Mouse (Mus musculus) embryonic facial prominence, embryonic 14.5 days (tissue): ENCODE measurements at regions not wholly inside any gene's neighbourhood (a gene's known extent, or its start where the extent isn't known, plus 50 kb on each side); places are given as distances from the start of the nearest gene placed in this dataset.

Experiments used
- ATAC-seq: fragments of 200-750 bp; cut with Nextera tagmentation; 2 replicates; pipeline ENCODE4 v1.8.0; 2017; ENCODE audit warnings: low read depth, moderate number of reproducible peaks, moderate TSS enrichment
- DNase-seq: peaks from one replicate; pipeline ENCODE4 v3.0.0-alpha.2; 2015; ENCODE audit warnings: low spot score
- H3K27ac ChIP-seq: fragments of 300-500 bp; sonication (generic); replicated peaks from 2 replicates; pipeline ENCODE4 v1.5.1; 2014; ENCODE audit warnings: low read depth, mild to moderate bottlenecking, low read length, moderate library complexity
- H3K27me3 ChIP-seq: fragments of 300-500 bp; sonication (generic); replicated peaks from 2 replicates; pipeline ENCODE4 v1.6.1; 2014; ENCODE audit warnings: low read length; ENCODE audit not compliant: control insufficient read depth, insufficient read depth
- H3K36me3 ChIP-seq: fragments of 300-500 bp; sonication (generic); 2 replicates; pipeline ENCODE4 v1.6.1; 2014; ENCODE audit warnings: low read length, mixed read lengths; ENCODE audit not compliant: control insufficient read depth, insufficient read depth
- H3K4me1 ChIP-seq: fragments of 300-500 bp; sonication (generic); 2 replicates; pipeline ENCODE4 v1.6.1; 2014; ENCODE audit warnings: antibody characterized with exemption, low read length; ENCODE audit not compliant: control insufficient read depth, insufficient read depth
- H3K4me2 ChIP-seq: fragments of 300-500 bp; sonication (generic); 2 replicates; pipeline ENCODE4 v1.6.1; 2014; ENCODE audit warnings: low read depth, mild to moderate bottlenecking, low read length, moderate library complexity, mixed read lengths
- H3K4me3 ChIP-seq: fragments of 300-500 bp; sonication (generic); 2 replicates; pipeline ENCODE4 v1.5.1; 2014; ENCODE audit warnings: low read depth, mild to moderate bottlenecking, low read length
- H3K9ac ChIP-seq: fragments of 300-500 bp; sonication (generic); 2 replicates; pipeline ENCODE4 v1.6.1; 2014; ENCODE audit warnings: low read depth, mild to moderate bottlenecking, low read length, moderate library complexity, mixed read lengths
- H3K9me3 ChIP-seq: fragments of 300-500 bp; sonication (generic); 2 replicates; pipeline ENCODE4 v1.6.1; 2016; ENCODE audit warnings: low read length; ENCODE audit not compliant: control insufficient read depth
- WGBS: fragments of 180-500 bp; shearing (Covaris S2); extraction: QIAGEN DNeasy Blood & Tissue Kit; methylation state at CpG from one replicate; pipeline ENCODE4 v1.1.7; 2014; 5-methylcytosine and 5-hydroxymethylcytosine counted together

DNA sequence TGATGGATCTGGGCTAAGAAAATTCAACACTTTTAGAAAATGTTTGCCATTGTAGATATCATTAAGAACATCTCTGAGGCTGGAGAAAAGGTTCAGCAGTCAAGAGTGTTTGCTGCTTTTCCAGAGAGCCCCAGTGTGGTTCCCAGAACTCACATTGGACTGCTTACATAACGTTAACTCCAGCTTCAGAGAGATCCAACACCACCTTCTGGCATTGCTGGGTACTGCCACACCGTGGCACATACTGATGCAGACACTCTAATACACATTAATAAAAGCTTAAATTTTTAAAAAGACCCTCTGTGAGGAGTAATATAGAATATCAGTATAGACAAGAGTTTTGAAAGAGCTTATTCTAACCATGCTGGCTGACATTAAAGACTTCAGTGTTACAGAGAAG is 313.6 kb upstream of the Zic4 start:
- Histone ChIP-seq H3K4me1 (no peaks in the 10 kb centered on the region), H3K4me3 (no peak overlapping the region), H3K9me3 (no peaks in the 10 kb centered on the region), H3K36me3 (no peaks in the 10 kb centered on the region), H3K9ac (no peak overlapping the region), H3K4me2 (no peak overlapping the region), H3K27ac (no peak overlapping the region), H3K27me3 (no peaks in the 10 kb centered on the region)
- ATAC-seq (no peak), DNase-seq (no peak)
- 39% methylated on average over 2 of the region's 2 CpGs for WGBS

DNA sequence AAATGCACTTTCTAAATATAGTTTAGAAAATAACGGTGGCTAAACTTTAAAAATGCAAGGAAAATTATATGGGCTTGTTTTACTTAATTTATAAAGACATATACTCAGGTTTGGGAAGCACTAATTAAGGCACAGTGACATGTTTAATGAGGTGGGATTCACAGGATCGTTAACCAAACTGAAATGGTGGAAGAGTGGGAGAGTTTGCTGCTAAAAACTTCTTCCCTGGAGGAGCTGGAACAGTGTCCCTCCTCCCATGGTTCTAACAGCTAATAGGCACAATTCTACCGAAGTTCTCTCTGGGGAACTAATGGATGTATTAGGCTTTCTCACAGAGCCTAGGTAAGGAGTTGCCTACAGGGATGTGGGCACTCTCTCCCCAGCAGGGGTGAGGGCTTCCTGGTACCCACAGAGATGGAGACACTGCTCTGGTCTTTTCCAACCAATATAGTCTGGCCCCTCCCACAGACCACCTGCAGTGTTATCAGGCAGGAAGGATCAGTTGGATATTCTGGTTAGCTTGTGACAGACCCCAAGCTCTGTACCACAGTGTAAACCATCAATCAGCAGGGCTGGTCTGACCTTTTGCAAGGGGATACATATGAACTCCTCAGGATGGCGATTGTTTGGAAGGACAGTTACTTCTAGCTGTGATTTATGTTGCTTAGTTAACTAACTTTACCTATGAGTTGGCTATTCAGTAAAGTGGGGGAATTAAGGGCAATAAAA is 309.0 kb upstream of the Zic4 start:
- H3K4me3 ChIP-seq = no peak overlapping the region
- DNase-seq (no peak), ATAC-seq (no peak)
- H3K4me2 ChIP-seq = no peak overlapping the region
- no peaks in the 10 kb centered on the region for H3K9me3 ChIP-seq
- WGBS = 58% methylated on average over 4 of the region's 4 CpGs
- no peaks in the 10 kb centered on the region for H3K27me3 ChIP-seq
- no peaks in the 10 kb centered on the region for H3K4me1 ChIP-seq
- H3K36me3 ChIP-seq = no peaks in the 10 kb centered on the region
- H3K9ac ChIP-seq = no peak overlapping the region
- no peak overlapping the region for H3K27ac ChIP-seq

DNA sequence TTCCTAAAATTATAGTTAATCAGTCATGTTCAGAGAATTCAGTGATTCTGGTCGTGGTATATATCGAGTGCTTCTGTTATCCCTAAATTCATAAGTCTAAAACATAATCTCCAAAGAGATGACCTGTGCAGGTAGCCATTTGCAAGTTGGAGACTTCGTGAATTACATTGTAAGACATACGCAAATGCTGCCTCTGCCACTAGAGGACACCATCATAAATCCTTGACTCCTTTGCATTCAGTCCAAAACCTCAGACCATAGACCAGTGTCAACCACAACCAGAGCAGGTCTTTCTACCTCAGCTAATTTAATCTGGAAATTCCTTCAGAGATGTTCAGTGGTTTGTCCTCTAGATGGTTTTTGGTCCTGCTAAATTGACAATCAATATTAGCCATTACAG is 302.8 kb upstream of the Zic4 start:
- Histone ChIP-seq H3K4me2 (no peak overlapping the region), H3K27me3 (no peaks in the 10 kb centered on the region), H3K36me3 (no peaks in the 10 kb centered on the region), H3K9ac (no peak overlapping the region), H3K9me3 (no peaks in the 10 kb centered on the region), H3K4me3 (no peak overlapping the region), H3K4me1 (no peaks in the 10 kb centered on the region), H3K27ac (no peak overlapping the region)
- no peak for ATAC-seq
- WGBS = 83% methylated on average over 4 of the region's 4 CpGs
- DNase-seq = no peak

DNA sequence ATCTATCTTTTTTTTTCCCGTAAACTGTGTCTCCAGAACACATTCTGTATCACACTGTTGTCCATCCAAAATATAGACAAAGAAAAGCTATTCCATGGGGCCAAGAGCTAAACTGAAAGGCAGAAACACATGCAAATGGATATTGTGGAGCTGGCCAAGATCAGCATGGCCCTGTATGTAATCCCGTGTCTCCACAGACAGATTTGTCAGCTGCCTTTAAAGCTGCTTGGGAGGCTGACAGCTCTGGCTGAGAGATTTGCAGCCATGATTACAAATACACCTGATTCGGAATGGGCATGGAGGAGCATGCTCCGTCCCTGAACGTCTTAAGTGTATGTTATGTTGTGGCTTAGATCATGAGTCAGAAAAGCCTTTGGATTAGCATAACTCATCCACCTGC is 292.7 kb upstream of the Zic4 start:
- no peaks in the 10 kb centered on the region for H3K36me3 ChIP-seq
- H3K4me1 ChIP-seq = no peaks in the 10 kb centered on the region
- no peak for ATAC-seq
- DNase-seq = no peak
- H3K9me3 ChIP-seq = no peaks in the 10 kb centered on the region
- H3K27ac ChIP-seq = no peak overlapping the region
- no peaks in the 10 kb centered on the region for H3K27me3 ChIP-seq
- 78% methylated on average over 5 of the region's 5 CpGs for WGBS
- no peak overlapping the region for H3K9ac ChIP-seq
- H3K4me2 ChIP-seq = no peak overlapping the region
- H3K4me3 ChIP-seq = no peak overlapping the region

DNA sequence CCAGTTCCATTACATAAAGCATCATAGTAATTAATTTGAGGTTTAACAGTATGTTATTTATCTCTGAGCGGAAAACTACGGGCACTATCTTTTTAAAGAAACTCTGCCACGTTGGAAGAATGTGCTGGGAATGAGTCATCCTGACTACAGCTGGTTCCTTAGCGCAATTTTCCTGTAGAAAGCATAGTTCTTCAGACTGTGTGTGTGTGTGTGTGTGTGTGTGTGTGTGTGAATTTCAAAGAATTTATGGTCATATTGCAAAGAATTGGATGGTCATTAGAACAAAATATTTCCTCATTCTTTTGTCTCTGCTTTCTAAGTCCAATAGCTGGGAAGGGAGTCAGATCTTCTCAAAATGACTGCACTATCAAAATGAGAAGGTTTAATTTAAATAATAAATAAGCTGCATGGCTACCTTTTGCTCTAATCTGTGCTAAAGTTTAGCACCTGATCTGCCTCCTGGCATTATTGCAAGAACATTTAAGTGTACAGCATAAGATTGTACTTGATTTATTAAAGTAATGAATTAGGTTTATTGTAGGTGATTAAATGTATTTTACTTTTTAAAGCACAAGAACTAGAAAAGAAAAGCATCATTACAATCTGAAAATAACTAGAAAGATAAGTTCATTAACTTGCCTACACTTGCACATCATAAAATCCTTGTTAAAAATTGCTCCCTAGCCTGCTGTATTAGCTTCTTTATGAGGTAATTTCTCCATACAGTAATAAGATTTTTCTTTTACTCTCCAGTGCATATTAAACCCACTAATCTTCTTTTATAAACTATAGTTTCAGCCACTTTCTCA is 288.6 kb upstream of the Zic4 start:
- no peak for ATAC-seq
- Histone ChIP-seq H3K4me1 (no peaks in the 10 kb centered on the region), H3K27ac (no peak overlapping the region), H3K9ac (no peak overlapping the region), H3K9me3 (no peaks in the 10 kb centered on the region), H3K36me3 (no peaks in the 10 kb centered on the region), H3K27me3 (no peaks in the 10 kb centered on the region), H3K4me2 (no peak overlapping the region), H3K4me3 (no peak overlapping the region)
- WGBS = 71% methylated on average over 4 of the region's 4 CpGs
- DNase-seq = no peak

DNA sequence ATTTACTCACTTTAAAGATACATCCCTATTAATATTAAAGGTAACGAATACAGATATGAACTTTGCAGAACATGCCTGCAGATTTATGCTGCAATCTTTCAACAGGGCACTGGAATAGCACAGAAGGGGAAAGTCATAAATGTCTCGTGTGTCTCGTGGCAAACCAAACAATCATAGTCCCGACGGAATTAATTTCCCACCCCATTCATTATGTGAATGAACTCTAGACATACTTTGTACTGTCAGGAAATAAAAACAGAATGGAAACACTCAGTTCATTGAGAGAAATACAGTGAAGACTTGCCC is 288.1 kb upstream of the Zic4 start:
- Histone ChIP-seq H3K27ac (no peak overlapping the region), H3K4me2 (no peak overlapping the region), H3K9ac (no peak overlapping the region), H3K4me3 (no peak overlapping the region), H3K4me1 (no peaks in the 10 kb centered on the region), H3K36me3 (no peaks in the 10 kb centered on the region), H3K9me3 (no peaks in the 10 kb centered on the region), H3K27me3 (no peaks in the 10 kb centered on the region)
- DNase-seq = no peak
- no peak for ATAC-seq
- 59% methylated on average over 5 of the region's 5 CpGs for whole genome bisulfite sequencing

DNA sequence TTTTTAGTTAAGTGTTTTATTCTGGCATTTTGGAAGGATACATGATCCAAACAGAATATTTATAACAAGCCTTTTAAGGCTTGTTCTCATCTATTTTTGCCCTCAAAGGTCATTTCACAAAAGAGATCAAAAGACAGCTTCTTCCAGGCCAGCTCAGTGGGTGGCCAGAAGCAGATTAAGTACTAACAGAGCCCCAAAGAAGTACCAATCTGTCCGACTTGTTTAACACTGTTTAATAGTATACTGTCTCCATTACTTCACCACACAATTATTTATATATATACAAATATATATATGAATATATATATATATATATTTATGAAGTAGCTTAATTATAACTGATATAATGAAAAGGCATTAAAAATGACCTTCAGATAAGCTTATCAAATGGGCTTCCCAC is 284.7 kb upstream of the Zic4 start:
- no peaks in the 10 kb centered on the region for H3K9me3 ChIP-seq
- DNase-seq = no peak
- no peak overlapping the region for H3K4me3 ChIP-seq
- no peaks in the 10 kb centered on the region for H3K36me3 ChIP-seq
- H3K27me3 ChIP-seq = no peaks in the 10 kb centered on the region
- no peak for ATAC-seq
- no peak overlapping the region for H3K4me2 ChIP-seq
- WGBS = 22% methylated on average over 1 of the region's 1 CpGs
- no peaks in the 10 kb centered on the region for H3K4me1 ChIP-seq
- H3K27ac ChIP-seq = no peak overlapping the region
- H3K9ac ChIP-seq = no peak overlapping the region

DNA sequence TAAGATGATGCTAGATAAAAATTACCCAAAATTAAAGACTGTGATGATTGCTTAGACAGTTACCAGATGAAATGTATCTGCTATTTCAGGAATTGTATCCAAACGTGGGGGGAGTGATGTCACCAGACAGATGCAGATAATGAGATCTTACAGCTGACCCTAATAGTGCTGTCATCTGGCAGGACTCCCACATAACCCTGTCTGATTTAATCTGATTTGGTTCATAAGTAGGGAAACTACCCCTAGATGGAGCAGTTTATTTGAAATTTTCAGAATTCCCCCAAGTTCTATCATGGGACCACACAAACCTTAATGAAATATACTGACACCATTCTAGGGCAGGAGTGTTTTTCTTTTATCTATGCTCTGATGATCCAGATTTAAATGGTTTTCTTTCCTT is 278.4 kb upstream of the Zic4 start:
- H3K4me3 ChIP-seq = no peak overlapping the region
- no peak for ATAC-seq
- no peak overlapping the region for H3K9ac ChIP-seq
- no peak overlapping the region for H3K4me2 ChIP-seq
- no peaks in the 10 kb centered on the region for H3K27me3 ChIP-seq
- H3K9me3 ChIP-seq = no peaks in the 10 kb centered on the region
- no peaks in the 10 kb centered on the region for H3K4me1 ChIP-seq
- no peaks in the 10 kb centered on the region for H3K36me3 ChIP-seq
- no peak overlapping the region for H3K27ac ChIP-seq
- 25% methylated on average over 1 of the region's 1 CpGs for WGBS
- DNase-seq = peak; percentile 27

DNA sequence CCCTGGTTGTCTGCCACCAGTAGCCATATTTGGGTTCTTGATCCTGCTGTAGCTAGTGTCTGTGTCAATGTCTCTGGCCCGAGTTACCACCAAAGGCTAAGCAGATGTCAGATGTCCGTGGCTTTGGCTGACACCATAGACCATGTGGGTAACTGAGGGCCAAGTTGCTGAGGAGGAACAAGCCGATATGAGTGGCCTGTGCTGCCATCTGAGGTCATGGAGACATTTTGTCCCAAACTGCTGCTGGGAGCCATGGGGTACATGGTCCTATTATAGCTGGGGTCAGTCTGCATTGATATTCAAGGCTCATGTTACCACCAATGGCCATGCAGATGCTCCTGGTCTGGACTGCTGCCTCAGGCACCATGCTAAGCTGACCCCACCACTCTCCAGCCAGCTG is 276.3 kb upstream of the Zic4 start:
- no peak for ATAC-seq
- H3K36me3 ChIP-seq = no peaks in the 10 kb centered on the region
- no peaks in the 10 kb centered on the region for H3K9me3 ChIP-seq
- no peaks in the 10 kb centered on the region for H3K4me1 ChIP-seq
- H3K27ac ChIP-seq = no peak overlapping the region
- DNase-seq = no peak
- H3K4me3 ChIP-seq = no peak overlapping the region
- no peak overlapping the region for H3K9ac ChIP-seq
- WGBS = 89% methylated on average over 3 of the region's 3 CpGs
- H3K4me2 ChIP-seq = no peak overlapping the region
- H3K27me3 ChIP-seq = no peaks in the 10 kb centered on the region
